Mouse (Mus musculus) retina, adult 2 months (tissue): ENCODE results near the gene 0610040J01Rik.
A peak's percentile ranks its signal among the peaks of the same experiment; 100 is the strongest.

Experiments
- DNase-seq: peaks from one replicate; pipeline ENCODE4 v3.0.0-alpha.2; 2012; ENCODE audit warnings: low read depth, low spot score

Gene 0610040J01Rik

GRCm38 (mm10) chr5:63897820-63898110 is 85.6 kb downstream of the 0610040J01Rik start:
- DNase-seq: no peak

DNA sequence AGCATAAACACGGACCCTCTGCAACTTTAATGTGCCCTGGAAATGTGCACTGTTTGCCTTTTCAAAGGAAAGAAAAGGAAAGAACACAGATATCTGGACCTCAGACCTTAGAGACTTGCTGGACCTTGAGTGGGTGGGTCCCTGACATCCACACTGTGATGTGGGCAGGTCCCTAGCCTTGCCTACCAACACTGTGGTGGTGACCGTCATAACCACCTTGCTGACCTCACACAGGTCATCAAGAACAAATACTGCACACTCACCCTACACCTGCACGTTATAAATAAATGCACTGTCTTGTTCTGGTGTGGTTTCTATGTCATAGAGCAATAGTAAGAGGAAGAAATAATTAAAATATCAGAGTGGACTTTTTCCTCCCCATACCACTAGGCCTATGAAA is 91.2 kb downstream of the 0610040J01Rik start:
- no peak for DNase-seq

DNA sequence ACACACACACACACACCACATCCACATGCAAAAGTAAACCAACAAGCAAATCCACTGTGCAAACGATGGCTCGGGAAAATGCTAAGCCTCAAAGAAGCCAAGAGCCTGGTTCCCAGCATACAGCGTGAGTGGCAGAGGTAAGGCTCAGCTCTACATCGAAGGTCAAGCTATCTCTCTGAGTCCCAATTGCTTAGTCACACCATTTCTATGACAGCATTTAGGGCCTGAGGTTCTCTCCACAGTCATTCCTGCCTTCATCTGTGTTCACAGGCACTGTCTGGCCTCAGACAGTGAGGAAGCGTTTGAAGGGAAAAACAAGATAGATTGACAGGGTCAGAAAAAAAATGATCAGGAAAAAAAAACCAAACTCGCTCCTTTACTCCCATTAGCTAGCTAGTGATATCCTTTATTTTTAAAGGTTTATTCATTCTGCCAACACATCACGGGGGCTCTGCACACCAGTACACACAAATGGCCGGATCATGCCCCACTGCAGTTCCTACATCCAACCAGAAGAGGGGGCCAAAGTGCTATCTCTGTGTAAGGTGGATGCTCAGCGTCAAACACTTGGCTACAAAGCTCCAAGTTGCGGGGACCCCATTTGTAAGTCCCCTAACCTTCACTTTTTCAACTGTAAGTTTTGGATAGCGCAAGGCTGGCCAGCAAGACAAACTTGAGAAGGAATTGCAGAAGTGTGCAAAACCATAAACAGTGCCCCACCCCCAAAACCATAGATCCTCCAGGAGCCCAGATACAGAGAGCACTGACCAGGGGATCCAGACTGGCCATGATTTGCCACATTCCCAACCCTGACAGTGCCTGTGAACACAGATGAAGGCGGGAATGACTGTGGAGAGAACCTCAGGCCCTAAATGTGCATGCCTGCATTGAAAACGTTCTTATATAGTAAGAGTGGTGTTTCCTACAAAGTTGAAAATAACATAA is 94.3 kb downstream of the 0610040J01Rik start:
- DNase-seq: peak; percentile 41

DNA sequence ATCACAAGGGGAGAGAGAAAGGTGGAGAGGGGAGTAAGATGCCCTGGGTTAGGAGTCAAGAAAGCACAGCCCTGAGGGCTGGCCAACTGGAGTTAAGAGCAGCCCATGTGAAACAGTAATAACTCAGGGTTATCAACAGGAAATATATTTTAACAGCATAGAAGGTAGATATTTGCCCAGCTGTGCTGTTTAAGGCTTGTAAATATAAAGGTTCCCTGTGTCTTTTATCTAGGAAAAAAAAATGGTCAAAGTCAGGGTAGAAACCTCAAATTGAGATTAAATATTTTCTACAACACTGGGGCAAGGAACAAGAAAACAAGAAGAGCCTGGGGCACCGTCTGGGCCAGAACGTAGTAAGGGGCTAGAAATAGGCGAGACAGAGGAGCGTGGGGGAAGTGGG is 95.3 kb downstream of the 0610040J01Rik start:
- DNase-seq: no peak

DNA sequence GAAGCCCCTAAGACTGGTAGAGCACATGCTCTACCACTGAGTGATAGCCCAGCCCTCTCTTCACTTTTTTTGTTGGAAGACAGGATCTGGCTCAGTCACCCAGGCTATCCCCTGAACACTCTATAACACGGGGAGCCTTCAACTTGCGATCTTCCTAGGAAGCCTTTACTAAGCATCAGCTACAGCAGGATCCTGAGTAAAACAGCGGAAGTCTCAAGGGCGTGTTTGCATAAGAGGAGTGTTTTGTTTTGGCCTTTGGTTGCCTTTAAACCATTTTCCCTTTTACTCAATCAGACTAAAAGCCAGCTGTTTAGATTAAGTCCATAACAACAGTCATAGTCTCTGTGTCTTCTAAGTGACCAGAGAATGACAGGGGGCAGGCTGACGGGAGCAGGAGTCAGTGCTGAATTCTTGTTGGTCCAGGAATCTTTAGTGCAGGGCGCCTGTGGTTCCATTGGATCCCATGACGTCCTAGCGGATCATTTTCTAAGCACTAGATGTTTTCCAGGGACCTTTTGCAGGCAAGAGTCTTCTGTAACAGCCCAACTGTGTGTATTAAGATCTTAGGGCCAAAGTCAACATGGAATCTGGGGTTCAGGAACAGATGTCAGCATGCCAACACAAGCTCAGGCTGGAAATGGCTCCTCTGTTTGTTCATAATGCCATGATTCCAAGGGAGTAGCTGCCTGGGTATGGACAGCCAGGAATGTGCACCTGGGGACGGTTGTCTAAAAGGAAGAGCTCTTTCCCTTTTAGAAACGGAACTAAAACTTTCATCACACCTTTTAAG is 98.2 kb downstream of the 0610040J01Rik start:
- DNase-seq: no peak

DNA sequence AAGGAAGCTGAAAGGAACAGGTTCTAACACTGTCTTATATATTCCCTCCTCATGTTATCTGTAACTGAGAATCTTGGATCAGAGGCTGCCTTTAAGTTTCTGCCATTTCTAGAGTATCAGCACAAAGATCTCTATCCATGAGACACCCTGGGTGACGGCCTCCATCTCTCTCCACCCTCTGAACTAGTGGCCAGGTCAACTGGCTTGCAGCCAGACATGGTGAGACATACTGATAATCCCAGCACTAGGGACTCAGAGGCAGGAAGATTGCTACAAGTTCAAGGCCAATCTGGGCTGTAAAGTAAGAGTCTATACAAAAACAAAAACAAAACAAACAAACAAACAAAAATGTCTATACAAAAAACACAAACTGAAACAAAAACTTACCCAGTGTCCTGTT is 102.7 kb downstream of the 0610040J01Rik start:
- no peak for DNase-seq

DNA sequence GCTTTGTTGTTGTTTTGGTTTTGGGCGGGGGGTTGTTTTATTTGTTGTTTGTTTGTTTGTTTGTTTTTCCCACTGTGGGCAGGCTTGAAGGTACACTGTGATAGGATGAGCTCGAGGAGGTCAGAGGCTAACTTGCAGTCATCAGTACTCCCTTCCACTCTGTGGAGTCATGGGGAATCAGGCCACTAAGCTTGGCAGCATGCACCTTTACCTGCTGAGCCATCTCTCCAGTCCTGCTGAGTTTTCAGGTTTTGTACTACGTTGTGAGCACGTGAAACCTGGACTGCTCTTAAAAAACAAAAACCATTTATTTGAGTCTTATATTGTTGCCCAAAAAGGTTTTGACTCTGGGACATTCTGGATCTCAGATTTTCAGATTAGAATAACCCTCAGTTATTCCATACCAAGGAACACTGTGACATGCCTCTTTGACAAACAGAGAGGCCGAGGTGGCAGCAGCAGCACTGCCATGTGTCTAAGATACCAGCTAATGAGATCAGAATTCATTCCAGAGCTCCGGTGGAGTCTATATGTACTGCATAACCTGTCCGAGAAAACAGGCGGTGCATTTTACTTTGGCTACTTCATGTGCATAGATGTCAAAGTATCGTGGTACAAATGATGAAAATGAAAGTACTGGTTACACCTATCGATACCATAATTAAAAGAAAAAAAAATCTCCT is 104.4 kb downstream of the 0610040J01Rik start:
- DNase-seq: no peak

DNA sequence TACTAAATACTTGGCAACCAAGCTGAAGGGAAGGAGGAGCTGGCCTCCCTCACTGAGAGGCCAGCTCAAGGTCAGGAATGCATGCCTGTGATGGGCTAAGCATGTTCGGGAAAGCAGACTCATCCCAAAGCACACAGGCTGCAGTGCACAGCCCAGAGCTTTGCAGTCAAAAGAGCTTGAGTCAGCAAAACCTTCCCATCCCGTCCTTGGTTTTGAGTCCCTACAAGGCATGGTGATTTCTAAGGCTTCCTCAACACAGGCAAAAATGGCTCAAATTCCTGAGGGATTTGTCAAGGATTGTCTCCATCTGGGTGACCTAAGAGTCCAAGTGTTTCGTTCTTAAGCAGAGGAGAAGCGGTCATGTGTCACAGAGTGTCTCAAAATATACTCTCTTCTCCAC is 106.0 kb downstream of the 0610040J01Rik start:
- no peak for DNase-seq

- no peak for DNase-seq
Observed at GRCm38 (mm10) chr5:63923305-63924025, 111.3 kb downstream of the 0610040J01Rik start.

DNA sequence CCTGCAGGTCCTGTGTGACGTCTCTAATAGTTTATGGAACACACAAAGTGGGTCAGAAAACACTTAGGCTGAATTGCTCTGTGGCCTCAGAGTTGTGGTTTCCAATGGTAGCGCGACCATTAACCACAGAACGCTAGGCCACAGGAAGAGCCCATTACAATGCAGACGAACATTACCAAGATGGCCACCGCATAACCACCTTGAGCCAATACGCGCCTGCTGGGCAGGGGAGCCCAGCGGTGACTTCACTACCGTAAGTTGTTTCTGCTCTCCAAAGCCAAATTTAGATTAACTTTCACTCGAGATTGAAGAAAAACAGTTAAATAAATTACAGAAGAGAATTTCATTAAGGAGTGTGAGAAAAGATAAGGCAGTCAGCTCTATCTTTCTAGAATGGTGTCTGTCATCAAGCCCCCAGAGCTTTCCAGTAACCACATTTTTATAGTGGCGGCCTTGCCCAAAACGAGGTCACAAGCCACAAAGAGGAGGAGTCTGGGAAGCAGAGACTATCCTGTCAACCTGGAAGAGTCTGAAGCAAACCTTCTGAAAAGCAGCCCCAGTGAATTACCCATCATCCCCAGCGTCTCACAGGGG is 113.0 kb downstream of the 0610040J01Rik start:
- no peak for DNase-seq

GRCm38 (mm10) chr5:63930824-63931358 is 118.7 kb downstream of the 0610040J01Rik start:
- DNase-seq: no peak

- no peak for DNase-seq
Observed at GRCm38 (mm10) chr5:63932829-63933228, 120.7 kb downstream of the 0610040J01Rik start.

DNA sequence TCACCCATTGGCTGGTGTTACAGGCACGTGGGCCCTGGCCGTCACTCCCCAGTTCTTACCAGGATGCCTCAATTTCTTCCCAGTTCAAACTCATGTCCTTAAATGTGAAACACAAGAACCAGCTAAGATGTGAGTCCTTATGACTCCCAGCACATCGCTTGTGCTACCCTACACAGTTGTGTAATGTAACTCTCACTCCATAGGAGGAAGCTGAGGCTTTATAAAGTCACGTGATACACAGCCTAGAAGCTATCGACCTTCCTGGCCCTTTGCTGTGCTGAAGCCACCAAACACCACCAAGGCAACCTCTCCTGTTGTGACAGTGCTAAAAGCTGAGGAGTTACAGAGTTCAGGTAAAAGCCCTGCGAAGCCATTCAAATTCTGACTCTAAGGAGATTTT is 123.4 kb downstream of the 0610040J01Rik start:
- no peak for DNase-seq

DNA sequence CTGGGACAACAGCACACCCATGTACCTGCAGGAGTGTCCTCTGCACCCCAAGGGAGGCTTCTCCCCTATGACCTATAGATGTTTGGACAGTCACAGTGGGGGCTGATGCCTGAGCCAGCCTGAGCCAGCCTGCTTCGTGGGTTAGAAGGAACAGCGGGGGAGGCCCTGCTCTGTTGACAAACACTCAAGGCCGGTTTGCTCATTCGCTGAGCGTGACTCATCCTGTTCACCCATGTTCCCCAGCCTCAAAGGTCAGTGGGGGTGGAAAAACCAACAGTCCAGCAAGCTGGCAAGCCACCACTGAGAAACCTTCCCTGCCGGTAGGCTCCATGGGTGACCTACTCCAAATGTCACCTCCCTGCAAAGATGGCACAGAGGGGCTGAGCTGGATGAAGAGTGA is 124.6 kb downstream of the 0610040J01Rik start:
- no peak for DNase-seq

GRCm38 (mm10) chr5:63938575-63938974 is 126.4 kb downstream of the 0610040J01Rik start:
- DNase-seq: no peak

- no peak for DNase-seq
Observed at GRCm38 (mm10) chr5:63941891-63942290, 129.7 kb downstream of the 0610040J01Rik start.

DNA sequence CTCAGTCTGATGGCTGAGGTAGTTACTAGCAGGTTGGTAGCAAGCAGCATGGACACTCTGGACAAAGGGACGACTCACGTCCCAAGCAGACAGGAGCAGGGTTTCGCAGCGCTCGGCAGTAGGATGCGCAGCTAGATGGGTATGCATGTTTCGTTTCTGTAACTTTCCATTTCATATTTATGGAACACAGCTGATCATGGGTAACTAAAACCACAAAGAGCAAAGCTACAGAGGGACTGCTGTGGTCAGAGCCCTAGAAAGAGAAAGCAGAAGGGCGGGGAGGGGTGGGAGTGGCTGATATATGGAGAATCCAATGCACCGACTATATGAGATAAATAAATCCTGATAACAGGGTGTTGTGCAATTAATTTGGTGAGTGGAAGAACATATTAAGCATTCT is 131.1 kb downstream of the 0610040J01Rik start:
- no peak for DNase-seq

- no peak for DNase-seq
Observed at GRCm38 (mm10) chr5:63947526-63947925, 135.4 kb downstream of the 0610040J01Rik start.

- no peak for DNase-seq
Observed at GRCm38 (mm10) chr5:63949195-63949594, 137.0 kb downstream of the 0610040J01Rik start.
